Mouse (Mus musculus): ENCODE data around the gene Alkbh7.

DNA sequence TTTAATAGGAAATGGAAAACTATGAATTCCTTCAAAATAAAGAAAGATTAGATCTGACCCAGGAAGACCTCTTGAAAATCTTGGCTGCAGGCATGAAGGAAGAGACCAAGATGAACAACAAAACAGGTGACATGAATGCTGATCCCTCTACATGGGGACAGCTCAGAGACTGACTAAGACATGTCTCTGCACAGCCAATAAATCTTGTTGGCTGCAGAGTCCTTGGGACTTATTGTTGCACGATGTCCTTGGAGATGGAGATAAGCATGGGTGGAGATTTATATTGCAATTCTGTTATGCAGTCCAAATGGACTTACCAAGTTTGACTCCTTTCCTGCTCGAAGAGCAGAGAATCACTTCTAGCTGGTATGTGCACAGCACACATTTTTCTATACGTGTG, 27.8 kb upstream of the Alkbh7 start:
- TF ChIP-seq POLR2A (IDR thresholded peaks at IDR 0.05; ENCODE audit: low read depth, low read length): no peak
- TF ChIP-seq CTCF (IDR thresholded peaks at IDR 0.05; ENCODE audit: borderline replicate concordance, insufficient read depth, low read length): no peak

Data from embryonic fibroblast, embryonic 13.5 days (primary cell).